Mouse (Mus musculus): Measurements from ENCODE around the gene Tgif2. TPM values are rescaled to one million over a fixed set of nuclear protein-coding genes. Genes with fewer than 3 reads are reported as not detected.
"Not testable (repeated sequence)": the region's sequence is repeated elsewhere in the genome, so short reads cannot be mapped to it uniquely, and the experiment has no call there.

Gene Tgif2
- polyA plus RNA-seq, 1 experiment = 4.6 TPM

- DNase-seq (ENCODE audit: low spot score) = no peak
These were observed 35.1 kb downstream of the Tgif2 start for GRCm38 (mm10) chr2:156874760-156875510.

GRCm38 (mm10) chr2:156877726-156878125 lies 37.9 kb downstream of the Tgif2 start:
- DNase-seq (ENCODE audit: low spot score) = no peak

DNA sequence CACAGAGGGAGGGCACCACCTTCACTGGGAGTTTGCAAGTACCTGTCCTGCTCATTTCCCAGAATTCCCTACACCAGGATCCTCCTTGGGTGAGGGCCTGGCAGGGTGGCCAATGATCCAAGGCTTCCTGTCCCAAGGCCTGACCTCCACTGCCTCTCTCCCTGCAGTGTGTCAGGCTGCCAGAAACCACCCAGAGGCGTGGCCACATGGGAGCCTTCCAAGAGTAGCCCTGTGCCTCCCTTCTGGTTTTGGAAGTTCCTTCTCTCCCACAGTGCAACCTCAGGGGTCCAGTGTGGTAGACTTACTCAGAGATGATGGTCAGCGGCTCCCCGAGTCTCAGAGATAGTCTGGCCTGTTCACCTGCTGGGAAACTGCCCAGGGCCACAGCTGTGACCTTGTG lies 39.7 kb downstream of the Tgif2 start:
- DNase-seq (ENCODE audit: low spot score) = no peak

DNA sequence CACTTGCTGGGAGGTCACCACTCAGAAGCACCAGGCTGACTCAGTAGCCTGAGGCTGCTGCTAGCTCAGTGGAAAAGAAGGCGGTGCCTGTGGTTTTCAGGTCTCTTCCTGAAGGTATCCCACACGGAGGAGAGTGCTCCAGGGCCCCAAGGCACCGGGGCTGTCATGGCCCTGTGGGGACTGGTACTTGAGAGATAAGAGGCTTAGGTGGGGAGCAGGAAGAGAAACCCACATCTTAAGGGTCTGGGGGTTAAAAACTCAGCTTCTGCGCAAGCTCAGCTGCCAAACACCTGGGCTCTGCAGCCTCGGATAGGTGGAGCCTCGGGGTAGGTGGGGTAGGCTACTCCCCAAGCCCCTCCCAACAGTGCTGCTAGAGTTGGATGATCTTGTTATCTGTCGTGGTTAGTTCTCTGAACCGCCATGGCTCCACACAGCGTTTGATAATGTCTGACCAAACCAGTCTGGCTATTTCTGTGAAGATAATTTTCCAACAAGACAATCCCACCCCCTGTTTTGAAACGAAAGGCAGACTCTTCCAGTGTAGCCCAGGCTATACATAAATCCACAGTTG lies 42.7 kb downstream of the Tgif2 start:
- no peak for DNase-seq (ENCODE audit: low spot score)

DNA sequence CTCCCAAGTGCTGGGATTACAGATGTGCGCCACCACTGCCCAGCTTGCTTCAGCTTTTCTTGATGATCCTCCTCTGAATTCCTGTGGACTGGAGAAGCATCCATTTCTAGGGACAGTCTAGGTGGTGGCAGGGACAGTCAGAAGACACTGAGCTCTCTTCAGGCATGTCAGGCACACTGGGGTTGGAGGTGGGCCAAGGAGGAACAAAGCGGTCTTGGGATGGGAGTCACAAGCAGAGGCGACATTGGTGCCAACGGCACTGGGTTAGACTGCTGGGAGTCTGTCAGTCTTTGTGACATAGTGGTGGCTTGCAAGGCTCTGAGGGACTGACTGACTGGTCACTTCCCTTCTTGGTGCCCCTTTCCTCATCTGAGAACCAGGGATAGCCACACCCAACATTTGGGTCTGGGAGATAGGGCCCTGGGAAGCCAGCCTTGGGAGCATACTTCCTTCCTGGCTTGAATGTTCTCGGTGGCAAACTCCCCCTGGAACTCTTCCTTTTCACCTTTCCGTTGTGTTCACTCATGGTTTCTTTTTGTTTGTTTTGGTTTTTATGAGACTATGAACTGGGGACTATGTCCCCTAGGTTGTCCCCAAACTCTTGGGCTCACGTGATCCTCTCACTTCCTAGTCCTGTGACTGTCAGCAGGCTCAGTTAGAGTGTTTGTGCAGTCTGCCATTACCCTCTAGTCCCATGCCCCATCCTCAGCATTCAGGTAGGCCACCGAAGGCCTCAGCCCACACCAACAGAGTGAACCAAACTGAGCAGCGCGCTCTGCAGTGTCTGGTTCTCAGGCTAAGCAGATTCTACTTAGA lies 44.8 kb downstream of the Tgif2 start:
- DNase-seq (ENCODE audit: low spot score) = no peak

DNA sequence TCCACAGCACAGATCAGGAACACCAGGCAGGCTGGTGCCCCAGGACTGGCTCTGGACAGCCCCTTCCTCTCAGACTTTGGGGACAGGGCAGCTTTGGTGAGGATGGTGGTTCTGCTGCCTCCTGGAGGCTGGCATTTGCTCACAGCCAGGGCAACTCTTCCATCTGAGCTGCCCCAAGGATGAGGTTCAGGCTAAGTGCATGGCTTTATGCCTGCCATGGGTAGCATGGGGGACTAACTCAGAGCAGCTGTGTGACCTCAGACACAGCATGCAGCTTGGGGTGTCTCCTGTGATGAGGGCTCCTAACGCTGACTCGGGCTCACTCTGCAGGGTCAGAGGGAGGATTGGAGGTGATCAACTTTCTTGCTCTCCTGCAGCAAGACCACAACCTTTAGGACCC lies 45.9 kb downstream of the Tgif2 start:
- not testable (repeated sequence) for DNase-seq (ENCODE audit: low spot score)

GRCm38 (mm10) chr2:156886084-156886631 lies 46.4 kb downstream of the Tgif2 start:
- DNase-seq (ENCODE audit: low spot score) = no peak

DNA sequence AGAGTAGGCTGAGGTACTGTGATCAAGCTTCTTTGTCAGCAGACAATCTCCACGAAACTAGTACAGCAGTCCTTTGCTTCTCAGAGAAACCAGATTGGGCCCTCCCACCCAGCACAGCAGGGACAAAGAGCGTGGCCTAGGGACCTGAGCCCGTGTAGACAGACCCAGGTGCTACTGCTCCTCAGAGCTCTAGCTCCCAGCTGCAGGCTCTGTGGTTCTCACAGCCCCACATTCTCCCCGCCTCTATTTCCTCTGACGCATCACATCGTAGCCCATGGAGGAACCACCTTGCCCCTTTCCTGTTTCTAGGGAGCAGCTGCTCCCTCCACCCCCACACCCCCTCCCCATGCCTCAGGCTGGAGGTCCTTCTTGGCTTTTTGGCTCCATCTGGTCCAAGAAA lies 47.2 kb downstream of the Tgif2 start, which contains the start of gene Sla2:
Gene Sla2, minus strand, starts transcription at position 176 of the 400 bp plus-strand sequence.
- DNase-seq (ENCODE audit: low spot score) = no peak

DNA sequence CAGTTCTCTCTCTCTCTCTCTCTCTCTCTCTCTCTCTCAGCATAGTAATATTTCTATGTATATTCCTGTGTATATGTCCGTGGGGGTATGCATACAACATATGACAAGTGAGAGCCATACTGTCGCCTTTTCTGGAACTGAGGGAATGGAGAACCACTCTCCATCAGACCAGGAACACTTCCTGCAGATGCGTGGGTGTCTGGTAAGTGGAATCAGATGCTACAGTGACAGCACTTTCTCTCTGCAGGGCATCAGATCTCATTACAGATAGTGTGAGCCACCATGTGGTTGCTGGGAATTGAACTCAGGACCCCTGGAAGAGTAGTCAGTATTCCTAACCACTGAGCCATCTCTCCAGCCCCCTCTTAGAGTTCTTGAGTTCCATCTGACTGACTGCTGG lies 48.7 kb downstream of the Tgif2 start:
- no peak for DNase-seq (ENCODE audit: low spot score)

DNA sequence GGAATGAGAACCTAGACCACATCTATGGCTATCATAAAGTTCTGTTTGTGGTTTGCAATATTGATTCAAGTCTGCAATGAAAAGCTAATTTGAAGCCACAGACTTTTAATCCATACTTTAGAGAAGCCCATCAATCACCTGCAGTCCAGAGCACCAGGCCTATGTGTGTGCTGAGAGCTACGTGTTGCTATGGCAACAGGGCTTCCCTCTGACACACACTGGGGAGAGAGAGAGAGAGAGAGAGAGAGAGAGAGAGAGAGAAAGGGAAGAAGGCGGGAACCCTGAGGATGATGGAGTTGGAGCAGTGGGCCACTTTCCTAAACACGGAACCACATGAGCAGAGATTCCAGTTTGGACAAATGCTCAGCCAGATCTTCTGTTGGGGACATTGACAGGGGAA lies 52.4 kb downstream of the Tgif2 start:
- DNase-seq (ENCODE audit: low spot score) = no peak

DNA sequence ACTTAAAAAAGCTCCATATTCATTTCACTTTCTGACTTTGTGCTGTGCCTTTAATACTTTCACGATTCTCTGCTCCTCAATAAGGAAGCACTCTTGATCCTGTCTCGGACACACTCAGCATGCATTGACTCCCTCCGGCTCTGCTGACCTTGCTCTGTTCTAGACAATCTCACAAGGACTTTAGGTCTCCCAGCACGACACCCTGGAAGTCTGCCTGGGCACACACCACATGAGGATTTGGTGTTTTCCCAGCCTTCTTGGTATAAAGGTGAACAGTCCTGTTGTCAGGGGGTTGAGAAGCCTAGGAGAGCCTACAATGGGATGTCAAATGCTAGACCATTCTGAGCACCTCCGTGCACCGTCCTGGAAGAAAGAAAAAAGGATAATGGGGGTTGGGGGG lies 53.0 kb downstream of the Tgif2 start:
- DNase-seq (ENCODE audit: low spot score) = no peak

DNA sequence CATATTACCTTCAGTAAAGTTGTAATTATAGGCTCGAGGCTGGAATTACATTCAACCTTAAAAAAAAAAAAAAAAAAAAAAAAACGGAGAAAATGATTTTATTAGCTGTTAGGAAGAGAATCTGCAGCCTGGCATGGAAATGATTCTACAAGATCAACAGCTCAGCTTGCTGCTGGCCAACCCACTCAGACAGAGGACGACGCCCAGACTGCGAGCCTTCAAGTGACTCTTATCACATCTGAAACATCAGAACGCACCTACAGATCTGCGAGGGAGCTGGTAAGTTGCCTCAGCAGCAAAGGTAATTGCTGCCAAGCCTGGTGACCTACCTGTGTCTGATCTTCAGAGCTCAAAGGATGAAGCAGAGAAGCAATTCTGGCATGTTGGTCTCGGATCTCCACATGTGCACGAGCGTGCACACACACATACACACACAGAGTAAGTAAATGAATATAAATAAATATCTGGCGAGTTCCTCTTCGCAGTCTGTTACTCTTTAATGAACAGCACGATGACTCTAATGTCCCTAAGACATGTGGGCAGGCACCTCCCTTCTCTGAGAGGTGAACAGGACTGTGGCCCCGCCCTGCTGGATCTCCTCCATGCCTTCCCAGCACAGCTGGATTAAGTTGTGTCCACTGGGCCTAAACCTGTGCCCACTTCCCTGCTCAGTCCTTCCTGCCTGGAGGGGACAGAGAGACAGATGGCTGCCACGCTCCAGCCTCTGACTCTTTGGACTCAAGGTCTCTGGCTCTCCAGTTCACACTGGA lies 54.9 kb downstream of the Tgif2 start:
- DNase-seq (ENCODE audit: low spot score) = no peak

- no peak for DNase-seq (ENCODE audit: low spot score)
These were observed 56.6 kb downstream of the Tgif2 start for GRCm38 (mm10) chr2:156896384-156896914.

DNA sequence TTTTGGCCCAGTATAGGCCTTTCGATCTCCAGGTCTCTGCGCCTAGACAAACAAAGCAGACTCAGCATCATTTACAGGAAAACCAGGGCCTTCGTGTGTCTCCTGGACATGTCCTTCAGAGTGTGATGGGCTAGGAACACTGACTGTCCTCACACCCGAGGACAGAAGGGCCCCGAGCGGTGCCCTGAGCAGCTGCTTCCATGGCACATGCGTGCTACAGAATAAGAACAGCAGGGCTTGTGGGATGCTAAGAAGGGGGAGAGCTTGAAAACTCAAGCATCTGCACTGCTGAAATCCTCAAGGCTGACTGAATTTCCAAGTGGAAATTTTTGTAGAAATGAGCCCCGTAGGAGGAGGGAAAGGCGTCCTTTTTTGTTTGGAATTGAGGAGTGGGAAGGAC lies 57.2 kb downstream of the Tgif2 start:
- DNase-seq (ENCODE audit: low spot score) = no peak

DNA sequence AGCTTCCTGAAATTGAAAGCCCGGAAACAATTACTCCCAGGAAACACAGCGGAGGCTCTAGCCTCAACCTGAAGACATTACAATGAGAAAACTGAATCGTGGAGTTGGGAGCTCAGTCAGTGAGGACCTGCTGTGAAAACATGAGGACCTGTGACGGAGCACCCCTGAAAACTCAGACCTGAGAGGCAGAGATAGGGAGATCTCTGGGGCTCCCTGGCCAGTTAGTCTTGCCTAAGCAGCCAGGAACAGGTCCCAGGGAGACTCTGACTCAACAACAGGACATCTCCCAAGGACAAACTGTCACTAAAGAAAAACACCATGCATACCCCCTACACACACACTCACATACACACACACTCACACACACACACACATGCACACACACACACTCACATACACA lies 58.6 kb downstream of the Tgif2 start:
- no peak for DNase-seq (ENCODE audit: low spot score)

GRCm38 (mm10) chr2:156899184-156899583 lies 59.4 kb downstream of the Tgif2 start:
- no peak for DNase-seq (ENCODE audit: low spot score)

DNA sequence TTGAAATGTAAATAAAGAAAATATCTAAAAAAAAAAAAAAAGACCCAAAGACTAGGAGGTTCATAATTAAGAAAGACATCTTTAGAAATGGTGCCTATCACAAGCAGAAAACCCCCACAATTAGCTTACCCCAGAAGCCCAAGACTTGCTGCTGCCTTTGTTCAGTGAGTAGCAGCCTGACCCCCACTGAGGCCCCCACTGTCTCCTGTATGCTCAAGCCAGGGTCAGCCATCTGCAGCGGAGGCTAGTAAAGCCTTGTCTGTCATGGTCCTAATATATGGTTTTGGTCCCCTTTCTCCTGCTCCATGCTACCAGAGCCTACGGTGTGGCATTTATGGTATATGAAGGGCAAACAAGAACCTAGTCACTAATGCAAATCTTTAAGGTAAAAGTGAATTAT lies 61.5 kb downstream of the Tgif2 start:
- DNase-seq (ENCODE audit: low spot score) = no peak

GRCm38 (mm10) chr2:156901883-156902282 lies 62.1 kb downstream of the Tgif2 start:
- DNase-seq (ENCODE audit: low spot score) = no peak

DNA sequence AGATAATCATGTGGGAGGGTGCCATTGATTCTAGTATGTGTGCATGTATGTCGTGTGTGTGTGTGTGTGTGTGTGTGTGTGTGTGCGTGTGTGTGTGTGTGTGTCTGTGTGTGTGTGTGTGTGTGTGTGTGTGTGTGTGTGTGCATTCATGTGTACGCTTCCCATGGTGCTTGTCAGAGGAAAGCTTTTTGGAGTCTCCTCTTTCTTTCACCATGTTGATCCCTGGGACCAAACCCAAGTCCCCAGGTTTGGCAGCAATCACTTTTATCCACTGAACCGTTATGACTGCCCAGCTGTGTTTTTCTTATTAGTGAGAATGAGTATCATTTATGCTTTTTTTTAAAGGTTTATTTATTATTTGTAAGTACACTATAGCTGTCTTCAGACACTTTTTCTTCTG lies 62.6 kb downstream of the Tgif2 start:
- not testable (repeated sequence) for DNase-seq (ENCODE audit: low spot score)

GRCm38 (mm10) chr2:156903367-156903766 lies 63.6 kb downstream of the Tgif2 start:
- no peak for DNase-seq (ENCODE audit: low spot score)

Data from urinary bladder, adult 2 months (tissue).